Mouse (Mus musculus): ENCODE results near the gene Rgs7. TPM values are rescaled to one million over a fixed set of nuclear protein-coding genes. Genes with fewer than 3 reads are reported as not detected.

The Rgs7 gene
- polyA plus RNA-seq, 1 experiment from 2014 or later, result 9.2 TPM

- H3K9ac ChIP-seq, result no peak overlapping the region
- no peak overlapping the region for H3K4me2 ChIP-seq
- no peaks in the 10 kb centered on the region for H3K4me1 ChIP-seq
- 89% methylated on average over 5 of the region's 5 CpGs for WGBS
- H3K9me3 ChIP-seq (replicated peaks), result no peaks in the 10 kb centered on the region
- H3K27ac ChIP-seq, result no peak overlapping the region
- H3K27me3 ChIP-seq, result no peaks in the 10 kb centered on the region
- no peak for ATAC-seq
- no peaks in the 10 kb centered on the region for H3K36me3 ChIP-seq (ENCODE audit: poor library complexity, severe bottlenecking)
- H3K4me3 ChIP-seq, result no peak overlapping the region
These were observed 19.2 kb downstream of the Rgs7 start for GRCm38 (mm10) chr1:175473060-175473459.

- Histone ChIP-seq H3K4me3 (no peak overlapping the region), H3K9me3 (replicated peaks) (no peaks in the 10 kb centered on the region), H3K27ac (no peak overlapping the region), H3K9ac (no peak overlapping the region), H3K36me3 (ENCODE audit: poor library complexity, severe bottlenecking) (no peaks in the 10 kb centered on the region), H3K4me2 (no peak overlapping the region), H3K27me3 (no peaks in the 10 kb centered on the region), H3K4me1 (no peaks in the 10 kb centered on the region)
- WGBS, result 56% methylated on average over 8 of the region's 8 CpGs
- no peak for ATAC-seq
These were observed 23.1 kb downstream of the Rgs7 start for GRCm38 (mm10) chr1:175469087-175469788.

GRCm38 (mm10) chr1:175464566-175464965 lies 27.7 kb downstream of the Rgs7 start:
- 81% methylated on average over 2 of the region's 2 CpGs for WGBS
- no peak overlapping the region for H3K4me3 ChIP-seq
- ATAC-seq, result no peak

GRCm38 (mm10) chr1:175462351-175462750 lies 29.9 kb downstream of the Rgs7 start:
- Histone ChIP-seq H3K27ac (no peak overlapping the region), H3K36me3 (ENCODE audit: poor library complexity, severe bottlenecking) (no peaks in the 10 kb centered on the region), H3K4me1 (no peaks in the 10 kb centered on the region), H3K9ac (no peak overlapping the region), H3K4me3 (no peak overlapping the region), H3K27me3 (no peaks in the 10 kb centered on the region), H3K4me2 (no peak overlapping the region), H3K9me3 (replicated peaks) (no peaks in the 10 kb centered on the region)
- ATAC-seq, result no peak
- WGBS, result 87% methylated on average over 2 of the region's 2 CpGs

More at GRCm38 (mm10) chr1:175464566-175464965, 27.7 kb downstream of the Rgs7 start:
- Histone ChIP-seq H3K4me1 (no peaks in the 10 kb centered on the region), H3K36me3 (ENCODE audit: poor library complexity, severe bottlenecking) (no peaks in the 10 kb centered on the region), H3K9me3 (replicated peaks) (no peaks in the 10 kb centered on the region), H3K9ac (no peak overlapping the region), H3K27me3 (no peaks in the 10 kb centered on the region), H3K27ac (no peak overlapping the region), H3K4me2 (no peak overlapping the region)

GRCm38 (mm10) chr1:175454041-175454636 lies 38.2 kb downstream of the Rgs7 start:
- WGBS, result 89% methylated on average over 6 of the region's 6 CpGs
- no peak for ATAC-seq
- no peaks in the 10 kb centered on the region for H3K9me3 ChIP-seq (replicated peaks)
- H3K36me3 ChIP-seq (ENCODE audit: poor library complexity, severe bottlenecking), result no peaks in the 10 kb centered on the region
- no peak overlapping the region for H3K9ac ChIP-seq
- H3K27me3 ChIP-seq, result no peaks in the 10 kb centered on the region
- H3K4me3 ChIP-seq, result no peak overlapping the region
- H3K4me2 ChIP-seq, result no peak overlapping the region
- H3K4me1 ChIP-seq, result no peaks in the 10 kb centered on the region
- no peak overlapping the region for H3K27ac ChIP-seq

- peak; percentile 59 for ATAC-seq
- Histone ChIP-seq H3K4me3 (no peak overlapping the region), H3K9ac (no peak overlapping the region), H3K4me1 (peaks cover 10% of the 10 kb centered on the region), H3K27ac (no peak overlapping the region), H3K4me2 (no peak overlapping the region), H3K36me3 (ENCODE audit: poor library complexity, severe bottlenecking) (no peaks in the 10 kb centered on the region), H3K9me3 (replicated peaks) (no peaks in the 10 kb centered on the region), H3K27me3 (no peaks in the 10 kb centered on the region)
- 37% methylated on average over 5 of the region's 5 CpGs for WGBS
These were observed 44.3 kb downstream of the Rgs7 start for GRCm38 (mm10) chr1:175448017-175448416.

- no peak overlapping the region for H3K4me2 ChIP-seq
- H3K9me3 ChIP-seq (replicated peaks), result no peaks in the 10 kb centered on the region
- no peaks in the 10 kb centered on the region for H3K27me3 ChIP-seq
- no peak overlapping the region for H3K9ac ChIP-seq
- no peak for ATAC-seq
- H3K4me1 ChIP-seq, result peaks cover 10% of the 10 kb centered on the region
- 84% methylated on average over 1 of the region's 1 CpGs for WGBS
- no peak overlapping the region for H3K27ac ChIP-seq
- H3K36me3 ChIP-seq (ENCODE audit: poor library complexity, severe bottlenecking), result no peaks in the 10 kb centered on the region
- H3K4me3 ChIP-seq, result no peak overlapping the region
These were observed 49.4 kb downstream of the Rgs7 start for GRCm38 (mm10) chr1:175442939-175443338.

- no peak for ATAC-seq
- Histone ChIP-seq H3K4me1 (peaks cover 10% of the 10 kb centered on the region), H3K4me3 (no peak overlapping the region), H3K27me3 (no peaks in the 10 kb centered on the region), H3K4me2 (no peak overlapping the region), H3K9ac (no peak overlapping the region), H3K9me3 (replicated peaks) (no peaks in the 10 kb centered on the region), H3K27ac (no peak overlapping the region), H3K36me3 (ENCODE audit: poor library complexity, severe bottlenecking) (no peaks in the 10 kb centered on the region)
- WGBS, result 81% methylated on average over 6 of the region's 6 CpGs
These were observed 50.3 kb downstream of the Rgs7 start for GRCm38 (mm10) chr1:175442025-175442424.

- no peak overlapping the region for H3K9ac ChIP-seq
- 74% methylated on average over 14 of the region's 14 CpGs for WGBS
- H3K27ac ChIP-seq, result no peak overlapping the region
- ATAC-seq, result no peak
- H3K36me3 ChIP-seq (ENCODE audit: poor library complexity, severe bottlenecking), result no peaks in the 10 kb centered on the region
- H3K27me3 ChIP-seq, result peaks cover 2% of the 10 kb centered on the region; the same call in 1 of the 2 replicates
- no peaks in the 10 kb centered on the region for H3K9me3 ChIP-seq (replicated peaks)
- no peaks in the 10 kb centered on the region for H3K4me1 ChIP-seq
- H3K4me3 ChIP-seq, result no peak overlapping the region
- H3K4me2 ChIP-seq, result no peak overlapping the region
These were observed 58.6 kb downstream of the Rgs7 start for GRCm38 (mm10) chr1:175433622-175434204.

GRCm38 (mm10) chr1:175433128-175433527 lies 59.2 kb downstream of the Rgs7 start:
- Histone ChIP-seq H3K9me3 (replicated peaks) (no peaks in the 10 kb centered on the region), H3K4me3 (no peak overlapping the region), H3K27ac (no peak overlapping the region), H3K36me3 (ENCODE audit: poor library complexity, severe bottlenecking) (no peaks in the 10 kb centered on the region), H3K4me1 (no peaks in the 10 kb centered on the region), H3K9ac (no peak overlapping the region), H3K27me3 (peaks cover 2% of the 10 kb centered on the region; the same call in 1 of the 2 replicates), H3K4me2 (no peak overlapping the region)
- WGBS, result 84% methylated on average over 6 of the region's 6 CpGs
- no peak for ATAC-seq

GRCm38 (mm10) chr1:175431356-175432053 lies 60.8 kb downstream of the Rgs7 start:
- H3K36me3 ChIP-seq (ENCODE audit: poor library complexity, severe bottlenecking), result no peaks in the 10 kb centered on the region
- 71% methylated on average over 4 of the region's 4 CpGs for WGBS
- ATAC-seq, result no peak
- no peak overlapping the region for H3K4me3 ChIP-seq
- peaks cover 4% of the 10 kb centered on the region; the same call in 1 of the 2 replicates for H3K4me1 ChIP-seq
- H3K27ac ChIP-seq, result no peak overlapping the region
- peaks cover 2% of the 10 kb centered on the region; the same call in 1 of the 2 replicates for H3K27me3 ChIP-seq
- no peak overlapping the region for H3K4me2 ChIP-seq
- no peak overlapping the region for H3K9ac ChIP-seq
- H3K9me3 ChIP-seq (replicated peaks), result no peaks in the 10 kb centered on the region

- Histone ChIP-seq H3K4me2 (no peak overlapping the region), H3K9me3 (replicated peaks) (no peaks in the 10 kb centered on the region), H3K9ac (no peak overlapping the region), H3K27ac (no peak overlapping the region), H3K4me3 (no peak overlapping the region), H3K4me1 (peaks cover 9% of the 10 kb centered on the region; the same call in 1 of the 2 replicates), H3K36me3 (ENCODE audit: poor library complexity, severe bottlenecking) (no peaks in the 10 kb centered on the region), H3K27me3 (peaks cover 2% of the 10 kb centered on the region; the same call in 1 of the 2 replicates)
- WGBS, result 91% methylated on average over 2 of the region's 2 CpGs
- no peak for ATAC-seq
These were observed 65.2 kb downstream of the Rgs7 start for GRCm38 (mm10) chr1:175427112-175427511.
